Mouse (Mus musculus): ENCODE measurements around the gene Ybx3.

- no peak for TF ChIP-seq CTCF (IDR thresholded peaks at IDR 0.05; ENCODE audit: extremely low read depth, insufficient read length, insufficient replicate concordance, low read depth, low read length)
- no peak for TF ChIP-seq POLR2A (IDR thresholded peaks at IDR 0.05; ENCODE audit: low read depth, low read length)
These were observed 23.0 kb upstream of the Ybx3 start for GRCm38 (mm10) chr6:131411116-131411843.

Measured in small intestine, adult 2 months (tissue).